Mouse (Mus musculus): Measurements from ENCODE around the gene Kalrn.
A peak's percentile ranks its signal among the peaks of the same experiment; 100 is the strongest.

The Kalrn gene

GRCm38 (mm10) chr16:34262731-34263460, 310.4 kb downstream of the Kalrn start:
- no peak for DNase-seq (ENCODE audit: low read depth, low spot score)

GRCm38 (mm10) chr16:34260971-34261924, 312.1 kb downstream of the Kalrn start:
- no peak for DNase-seq (ENCODE audit: low read depth, low spot score)

- DNase-seq (ENCODE audit: low read depth, low spot score), result no peak
Observed at GRCm38 (mm10) chr16:34254646-34255022, 318.7 kb downstream of the Kalrn start.

- no peak for DNase-seq (ENCODE audit: low read depth, low spot score)
Observed at GRCm38 (mm10) chr16:34254002-34254645, 319.2 kb downstream of the Kalrn start.

GRCm38 (mm10) chr16:34252670-34253069, 320.7 kb downstream of the Kalrn start:
- DNase-seq (ENCODE audit: low read depth, low spot score), result no peak

GRCm38 (mm10) chr16:34248256-34248655, 325.1 kb downstream of the Kalrn start:
- no peak for DNase-seq (ENCODE audit: low read depth, low spot score)

- DNase-seq (ENCODE audit: low read depth, low spot score), result no peak
Observed at GRCm38 (mm10) chr16:34241936-34242729, 331.2 kb downstream of the Kalrn start.

GRCm38 (mm10) chr16:34239618-34240017, 333.7 kb downstream of the Kalrn start:
- DNase-seq (ENCODE audit: low read depth, low spot score), result no peak

- no peak for DNase-seq (ENCODE audit: low read depth, low spot score)
Observed at GRCm38 (mm10) chr16:34236898-34237611, 336.3 kb downstream of the Kalrn start.

GRCm38 (mm10) chr16:34235086-34235485, 338.2 kb downstream of the Kalrn start:
- DNase-seq (ENCODE audit: low read depth, low spot score), result no peak

- no peak for DNase-seq (ENCODE audit: low read depth, low spot score)
Observed at GRCm38 (mm10) chr16:34231952-34232351, 341.4 kb downstream of the Kalrn start.

GRCm38 (mm10) chr16:34231146-34231545, 342.2 kb downstream of the Kalrn start:
- no peak for DNase-seq (ENCODE audit: low read depth, low spot score)

- no peak for DNase-seq (ENCODE audit: low read depth, low spot score)
Observed at GRCm38 (mm10) chr16:34229350-34229749, 344.0 kb downstream of the Kalrn start.

GRCm38 (mm10) chr16:34228661-34229060, 344.7 kb downstream of the Kalrn start:
- DNase-seq (ENCODE audit: low read depth, low spot score), result peak; percentile 52

- DNase-seq (ENCODE audit: low read depth, low spot score), result no peak
Observed at GRCm38 (mm10) chr16:34212160-34212559, 361.2 kb downstream of the Kalrn start.

- DNase-seq (ENCODE audit: low read depth, low spot score), result no peak
Observed at GRCm38 (mm10) chr16:34211243-34211642, 362.1 kb downstream of the Kalrn start.

- no peak for DNase-seq (ENCODE audit: low read depth, low spot score)
Observed at GRCm38 (mm10) chr16:34208748-34209147, 364.6 kb downstream of the Kalrn start.

- DNase-seq (ENCODE audit: low read depth, low spot score), result no peak
Observed at GRCm38 (mm10) chr16:34207972-34208371, 365.4 kb downstream of the Kalrn start.

- no peak for DNase-seq (ENCODE audit: low read depth, low spot score)
Observed at GRCm38 (mm10) chr16:34204527-34205139, 368.7 kb downstream of the Kalrn start.

- no peak for DNase-seq (ENCODE audit: low read depth, low spot score)
Observed at GRCm38 (mm10) chr16:34199543-34199942, 373.8 kb downstream of the Kalrn start.
